Mouse (Mus musculus) ES-E14 (cell line): ENCODE results near the gene Ube2o.

Experiments
- ZC3H11A ChIP-seq: IDR thresholded peaks from 2 replicates; pipeline ENCODE4 v1.6.1; 2012; ENCODE audit warnings: low read depth, mild to moderate bottlenecking, inconsistent platforms, low read length, borderline replicate concordance
- ZNF384 ChIP-seq: IDR thresholded peaks from 2 replicates; pipeline ENCODE4 v1.6.1; 2012; ENCODE audit warnings: low read depth, low read length, inconsistent platforms

DNA sequence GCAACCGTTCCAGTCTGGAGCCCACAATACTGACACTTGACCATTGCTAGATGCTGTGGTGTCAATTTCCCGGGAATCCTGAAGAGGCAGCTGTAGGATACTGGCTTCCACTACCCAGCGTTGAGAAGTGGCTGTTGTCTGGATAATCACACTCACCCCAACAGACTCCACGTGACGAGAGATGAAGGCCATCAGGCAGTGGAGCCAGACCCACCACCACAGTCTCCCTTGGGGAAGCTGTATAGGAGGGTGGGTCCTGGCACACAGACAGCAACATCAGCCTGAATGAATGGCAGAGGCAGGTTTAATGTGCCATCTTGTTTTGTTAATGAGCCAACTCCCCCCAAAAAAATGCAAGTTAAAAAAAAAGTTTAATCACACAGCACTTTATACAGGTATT lies 43.9 kb downstream of the Ube2o start:
- TF ChIP-seq ZC3H11A, result no peak
- no peak for TF ChIP-seq ZNF384
